Mouse (Mus musculus) adrenal gland, postnatal 36 days (tissue): ENCODE measurements at regions not wholly inside any gene's neighbourhood (a gene's known extent, or its start where the extent isn't known, plus 50 kb on each side); places are given as distances from the start of the nearest gene placed in this dataset.

Source experiments
- DNase-seq, 2 experiments: peaks; one replicate each; pipeline ENCODE4 v3.0.0; 2021; ENCODE audit warnings: mixed read lengths in 1 of 2

- no peak for DNase-seq
These were observed 56.9 kb upstream of the Pik3r1 start for GRCm38 (mm10) chr13:101824962-101825361.

- DNase-seq: no peak
These were observed 64.0 kb upstream of the Pik3r1 start for GRCm38 (mm10) chr13:101831872-101832629.

- DNase-seq: no peak
These were observed 66.5 kb upstream of the Pik3r1 start for GRCm38 (mm10) chr13:101834546-101834945.

GRCm38 (mm10) chr13:101836992-101837391, 69.0 kb upstream of the Pik3r1 start:
- DNase-seq: no peak

- DNase-seq: peak; percentile 48 to 57
These were observed 76.7 kb upstream of the Pik3r1 start for GRCm38 (mm10) chr13:101844461-101845440.

GRCm38 (mm10) chr13:101846016-101846415, 78.0 kb upstream of the Pik3r1 start:
- no peak for DNase-seq

GRCm38 (mm10) chr13:101847879-101848600, 80.0 kb upstream of the Pik3r1 start:
- DNase-seq: peak; percentile 14 to 18

- no peak for DNase-seq
These were observed 80.7 kb upstream of the Pik3r1 start for GRCm38 (mm10) chr13:101848601-101849147.

- no peak for DNase-seq
These were observed 81.4 kb upstream of the Pik3r1 start for GRCm38 (mm10) chr13:101849416-101849815.

- DNase-seq: no peak
These were observed 83.3 kb upstream of the Pik3r1 start for GRCm38 (mm10) chr13:101851329-101851728.

- no peak for DNase-seq
These were observed 84.9 kb upstream of the Pik3r1 start for GRCm38 (mm10) chr13:101852960-101853359.

- DNase-seq: no peak
These were observed 87.1 kb upstream of the Pik3r1 start for GRCm38 (mm10) chr13:101855141-101855540.

GRCm38 (mm10) chr13:101860704-101861103, 92.7 kb upstream of the Pik3r1 start:
- no peak for DNase-seq

GRCm38 (mm10) chr13:101862011-101862410, 94.0 kb upstream of the Pik3r1 start:
- no peak for DNase-seq

- no peak for DNase-seq
These were observed 95.0 kb upstream of the Pik3r1 start for GRCm38 (mm10) chr13:101863015-101863414.

- no peak for DNase-seq
These were observed 95.6 kb upstream of the Pik3r1 start for GRCm38 (mm10) chr13:101863602-101864001.

- no peak for DNase-seq
These were observed 98.8 kb upstream of the Pik3r1 start for GRCm38 (mm10) chr13:101866843-101867242.

- DNase-seq: no peak
These were observed 106.7 kb upstream of the Pik3r1 start for GRCm38 (mm10) chr13:101874761-101875160.

- DNase-seq: no peak
These were observed 108.1 kb upstream of the Pik3r1 start for GRCm38 (mm10) chr13:101876069-101876468.

GRCm38 (mm10) chr13:101876601-101877000, 108.6 kb upstream of the Pik3r1 start:
- DNase-seq: peak in 1 of 2 experiments; percentile 8

- no peak for DNase-seq
These were observed 110.2 kb upstream of the Pik3r1 start for GRCm38 (mm10) chr13:101878168-101878567.

GRCm38 (mm10) chr13:101879561-101880081, 111.6 kb upstream of the Pik3r1 start:
- peak; percentile 61 to 80 for DNase-seq
